Mouse (Mus musculus) spleen, embryonic (tissue): ENCODE measurements around the gene Atxn10.

Experiments used
- CTCF ChIA-PET: fragments of 350-600 bp; sonication (Branson Sonifier 250); formaldehyde crosslinking; loops from one replicate; lab custom pipeline; 2022; lab: Charles Lee

The Atxn10 gene

GRCm38 (mm10) chr15:85334234-85334633, 1.8 kb upstream of the Atxn10 start:
- CTCF ChIA-PET = no interaction called here

GRCm38 (mm10) chr15:85336301-85336991, 401 bp downstream of the Atxn10 start:
- CTCF ChIA-PET = no interaction called here

- CTCF ChIA-PET = no interaction called here
These were observed 1.2 kb downstream of the Atxn10 start for GRCm38 (mm10) chr15:85337219-85337618.

- CTCF ChIA-PET = no interaction called here
These were observed 1.9 kb downstream of the Atxn10 start for GRCm38 (mm10) chr15:85337979-85338378.

GRCm38 (mm10) chr15:85342246-85342645, 6.2 kb downstream of the Atxn10 start:
- CTCF ChIA-PET = no interaction called here

- CTCF ChIA-PET = interaction anchor here (0.5 kb wide), 1 partner anchor 418 kb away, joined by 4 read pairs; no protein-coding TSS in a partner anchor
These were observed 8.6 kb downstream of the Atxn10 start for GRCm38 (mm10) chr15:85344673-85345072.

- CTCF ChIA-PET = no interaction called here
These were observed 11.1 kb downstream of the Atxn10 start for GRCm38 (mm10) chr15:85347058-85347700.

GRCm38 (mm10) chr15:85350144-85350543, 14.1 kb downstream of the Atxn10 start:
- CTCF ChIA-PET = no interaction called here

- CTCF ChIA-PET = interaction anchor here (0.6 kb wide), 1 partner anchor 14 kb away, joined by 4 read pairs; no protein-coding TSS in a partner anchor
These were observed 18.0 kb downstream of the Atxn10 start for GRCm38 (mm10) chr15:85354060-85354459.

GRCm38 (mm10) chr15:85356112-85356511, 20.1 kb downstream of the Atxn10 start:
- CTCF ChIA-PET = no interaction called here

- CTCF ChIA-PET = no interaction called here
These were observed 21.6 kb downstream of the Atxn10 start for GRCm38 (mm10) chr15:85357465-85358225.

- CTCF ChIA-PET = no interaction called here
These were observed 23.4 kb downstream of the Atxn10 start for GRCm38 (mm10) chr15:85359483-85359882.

GRCm38 (mm10) chr15:85359901-85360300, 23.9 kb downstream of the Atxn10 start:
- CTCF ChIA-PET = no interaction called here

GRCm38 (mm10) chr15:85364366-85364765, 28.3 kb downstream of the Atxn10 start:
- CTCF ChIA-PET = no interaction called here

GRCm38 (mm10) chr15:85366938-85367337, 30.9 kb downstream of the Atxn10 start:
- CTCF ChIA-PET = no interaction called here

- CTCF ChIA-PET = no interaction called here
These were observed 33.7 kb downstream of the Atxn10 start for GRCm38 (mm10) chr15:85369765-85370164.

GRCm38 (mm10) chr15:85373125-85373524, 37.1 kb downstream of the Atxn10 start:
- CTCF ChIA-PET = no interaction called here

- CTCF ChIA-PET = no interaction called here
These were observed 47.4 kb downstream of the Atxn10 start for GRCm38 (mm10) chr15:85383477-85383876.

GRCm38 (mm10) chr15:85388696-85389095, 52.7 kb downstream of the Atxn10 start:
- CTCF ChIA-PET = no interaction called here

GRCm38 (mm10) chr15:85389915-85390314, 53.9 kb downstream of the Atxn10 start:
- CTCF ChIA-PET = no interaction called here

GRCm38 (mm10) chr15:85395360-85395759, 59.3 kb downstream of the Atxn10 start:
- CTCF ChIA-PET = no interaction called here

GRCm38 (mm10) chr15:85401926-85402325, 65.9 kb downstream of the Atxn10 start:
- CTCF ChIA-PET = no interaction called here
